Mouse (Mus musculus): Measurements from ENCODE around the gene Inka1.
"Not testable (repeated sequence)": the region's sequence is repeated elsewhere in the genome, so short reads cannot be mapped to it uniquely, and the experiment has no call there.

Gene Inka1

GRCm38 (mm10) chr9:107985131-107986119 is at the start of gene Inka1:
Gene Inka1 (minus strand): TSS chr9:107985879.
- peak; percentile 62 for DNase-seq (ENCODE audit: low read depth, low spot score)

GRCm38 (mm10) chr9:108032126-108032525 is 46.4 kb upstream of the Inka1 start:
- no peak for DNase-seq (ENCODE audit: low read depth, low spot score)

- DNase-seq (ENCODE audit: low read depth, low spot score), result no peak
Observed at GRCm38 (mm10) chr9:108027867-108028266, 42.2 kb upstream of the Inka1 start.

- no peak for DNase-seq (ENCODE audit: low read depth, low spot score)
Observed at GRCm38 (mm10) chr9:108026584-108026983, 40.9 kb upstream of the Inka1 start.

- DNase-seq (ENCODE audit: low read depth, low spot score), result no peak
Observed at GRCm38 (mm10) chr9:108023216-108023615, 37.5 kb upstream of the Inka1 start.

- no peak for DNase-seq (ENCODE audit: low read depth, low spot score)
Observed at GRCm38 (mm10) chr9:108020741-108021140, 35.1 kb upstream of the Inka1 start.

GRCm38 (mm10) chr9:108017127-108017526 is 31.4 kb upstream of the Inka1 start:
- DNase-seq (ENCODE audit: low read depth, low spot score), result peak; percentile 79

GRCm38 (mm10) chr9:108013577-108013976 is 27.9 kb upstream of the Inka1 start:
- not testable (repeated sequence) for DNase-seq (ENCODE audit: low read depth, low spot score)

- DNase-seq (ENCODE audit: low read depth, low spot score), result no peak
Observed at GRCm38 (mm10) chr9:108010385-108010784, 24.7 kb upstream of the Inka1 start.

GRCm38 (mm10) chr9:108008041-108008440 is 22.4 kb upstream of the Inka1 start:
- DNase-seq (ENCODE audit: low read depth, low spot score), result no peak

GRCm38 (mm10) chr9:108003531-108003890 is 17.8 kb upstream of the Inka1 start:
- no peak for DNase-seq (ENCODE audit: low read depth, low spot score)

- peak; percentile 32 for DNase-seq (ENCODE audit: low read depth, low spot score)
Observed at GRCm38 (mm10) chr9:108002778-108003530, 17.3 kb upstream of the Inka1 start.

GRCm38 (mm10) chr9:108001922-108002770 is 16.5 kb upstream of the Inka1 start, which contains the start of gene Ip6k1:
Gene Ip6k1 (plus strand): TSS chr9:108002501.
- DNase-seq (ENCODE audit: low read depth, low spot score), result peak; percentile 100

- DNase-seq (ENCODE audit: low read depth, low spot score), result no peak
Observed at GRCm38 (mm10) chr9:107996049-107996448, 10.4 kb upstream of the Inka1 start, which contains the start of gene Gm20662. Gene Gm20662 (plus strand): TSS chr9:107996349.

- DNase-seq (ENCODE audit: low read depth, low spot score), result no peak
Observed at GRCm38 (mm10) chr9:107995513-107995912, 9.8 kb upstream of the Inka1 start.

GRCm38 (mm10) chr9:107994464-107994863 is 8.8 kb upstream of the Inka1 start:
- no peak for DNase-seq (ENCODE audit: low read depth, low spot score)

GRCm38 (mm10) chr9:107993013-107993412 is 7.3 kb upstream of the Inka1 start:
- DNase-seq (ENCODE audit: low read depth, low spot score), result no peak

- no peak for DNase-seq (ENCODE audit: low read depth, low spot score)
Observed at GRCm38 (mm10) chr9:107992197-107992596, 6.5 kb upstream of the Inka1 start, which contains the start of gene Cdhr4. Gene Cdhr4 (plus strand): TSS chr9:107992497.

GRCm38 (mm10) chr9:107987950-107988349 is 2.3 kb upstream of the Inka1 start:
- DNase-seq (ENCODE audit: low read depth, low spot score), result no peak

GRCm38 (mm10) chr9:107986376-107986775 is 697 bp upstream of the Inka1 start:
- peak; percentile 49 for DNase-seq (ENCODE audit: low read depth, low spot score)

- no peak for DNase-seq (ENCODE audit: low read depth, low spot score)
Observed at GRCm38 (mm10) chr9:107984754-107985055, 974 bp downstream of the Inka1 start.

Data from telencephalon, adult 2 months (tissue).